Mouse (Mus musculus) left cerebral cortex, postnatal 14 days (tissue): Measurements from ENCODE around the gene Thbs2. TPM values are rescaled to one million over a fixed set of nuclear protein-coding genes. Genes with fewer than 3 reads are reported as not detected.

Experiments used
- DNase-seq, 2 experiments: peaks; one replicate each; pipeline ENCODE4 v3.0.0; 2021 to 2022; ENCODE audit warnings: low spot score in 2 of 2, mixed read lengths in 1 of 2
- intact Hi-C: fragments of 180-260 bp; cut with DNase I; formaldehyde crosslinking; loops from one replicate; pipeline ENCODE4 v1.15.1; 2025
- long read RNA-seq, 2 experiments: library from polyadenylated mRNA; stranded (forward); transcript quantifications; one replicate each; pipeline ENCODE4 v2.0.0; 2021
- total RNA-seq, 2 experiments: library from RNA; stranded (reverse); gene quantifications; 2 replicates each; pipeline ENCODE4 v1.2.3; 2021

Gene Thbs2
- 1 to 10 TPM; 6.8 to 8.7 TPM for total RNA-seq
- long read RNA-seq, experiment 1, full-length matches to known transcripts, result 4 of 5 reads
- long read RNA-seq, experiment 1, partial matches to known transcripts, result 0 of 5 reads
- long read RNA-seq, experiment 1, other reads (novel, unspliced or antisense), result 1 of 5 reads
- long read RNA-seq, experiment 2, full-length matches to known transcripts, result 5 of 7 reads
- long read RNA-seq, experiment 2, partial matches to known transcripts, result 1 of 7 reads
- long read RNA-seq, experiment 2, other reads (novel, unspliced or antisense), result 1 of 7 reads

GRCm38 (mm10) chr17:14693994-14694374 lies at the start of gene Thbs2:
Gene Thbs2 (minus strand): TSS chr17:14694235.
- intact Hi-C loops, result no loop called here
- peak in 1 of 2 experiments; percentile 22 for DNase-seq

DNA sequence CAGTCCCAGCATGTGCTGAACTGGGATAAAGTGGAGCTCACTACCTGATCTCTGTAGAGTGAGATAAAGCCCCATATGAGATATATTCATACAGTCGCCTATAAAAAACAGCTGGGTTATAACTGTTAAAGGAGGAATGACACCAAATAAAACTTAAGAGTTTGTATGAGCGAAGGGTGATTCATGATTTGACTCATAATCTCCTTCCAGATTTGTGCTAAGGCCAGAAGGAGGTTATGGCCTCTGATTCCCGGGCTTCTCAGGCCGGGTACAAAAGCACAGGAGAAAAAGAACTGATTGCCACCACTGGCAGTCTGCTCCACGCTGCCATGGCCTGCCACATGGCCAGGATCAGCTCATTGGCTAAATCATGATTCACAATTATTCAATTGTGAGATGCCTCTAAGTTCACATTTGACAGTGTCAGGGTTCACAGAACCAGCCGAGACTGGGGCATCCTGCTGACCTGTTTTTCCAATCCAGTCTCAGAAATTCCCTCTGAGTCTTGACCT lies 41.5 kb upstream of the Thbs2 start:
- intact Hi-C loops, result no loop called here
- DNase-seq, result no peak

DNA sequence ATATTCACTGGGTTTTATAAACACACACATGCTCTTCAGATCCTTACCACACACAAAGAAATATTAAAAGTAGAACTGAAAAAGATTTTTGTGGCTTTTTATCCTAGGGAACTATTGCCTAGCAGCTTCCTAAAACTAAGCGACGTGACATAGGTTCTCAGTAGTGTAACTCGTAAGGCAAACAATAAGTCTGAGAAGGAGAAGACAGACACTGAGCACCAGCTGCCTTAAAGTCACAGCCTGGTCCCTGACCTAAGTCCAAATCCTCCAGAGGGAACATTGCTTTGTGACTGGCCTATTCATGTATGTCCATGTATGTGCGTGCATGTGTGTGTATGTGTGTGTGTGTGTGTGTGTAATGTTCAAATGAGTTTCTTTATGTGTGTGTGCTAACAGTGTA lies 40.3 kb upstream of the Thbs2 start:
- intact Hi-C loops, result no loop called here
- DNase-seq, result no peak

DNA sequence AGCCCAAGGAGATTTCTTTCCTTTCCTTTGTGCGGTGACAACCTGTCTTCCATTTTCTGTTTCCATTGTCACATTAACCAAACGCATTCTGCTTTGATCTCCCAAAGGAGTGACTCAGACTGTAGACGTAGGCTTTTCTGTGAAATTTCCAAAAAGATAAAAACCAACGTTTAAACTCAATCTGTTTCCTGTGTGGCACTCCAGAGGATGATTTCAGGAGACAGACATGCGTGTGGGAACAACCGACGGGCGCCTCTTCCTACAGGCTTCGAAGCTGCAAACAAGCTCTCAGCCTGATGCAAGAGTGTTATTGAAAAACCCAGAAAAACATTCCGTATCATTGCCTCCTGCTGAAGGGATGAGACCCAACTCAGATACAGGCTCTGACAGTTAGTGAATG lies 39.9 kb upstream of the Thbs2 start:
- peak; percentile 21 to 40 for DNase-seq
- intact Hi-C loops, result no loop called here

DNA sequence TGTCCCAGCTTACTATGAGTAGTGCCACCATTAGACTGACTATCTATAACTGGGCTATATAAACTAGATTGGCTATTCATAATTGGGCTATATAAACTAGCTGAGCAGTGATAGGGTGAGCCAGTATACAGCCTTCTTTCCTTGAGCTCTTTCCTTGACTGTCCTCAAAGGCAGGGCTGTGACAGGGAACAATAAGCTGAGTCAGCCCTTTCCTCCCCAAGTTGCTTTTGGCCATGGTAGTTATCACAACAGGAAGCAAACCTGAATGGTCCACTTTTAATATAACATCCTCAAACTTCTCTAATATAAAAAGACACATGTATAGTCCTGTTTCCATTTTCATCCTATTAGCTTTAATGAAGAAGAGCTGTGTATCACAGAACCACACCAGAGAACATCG lies 39.0 kb upstream of the Thbs2 start:
- no peak for DNase-seq
- intact Hi-C loops, result no loop called here

DNA sequence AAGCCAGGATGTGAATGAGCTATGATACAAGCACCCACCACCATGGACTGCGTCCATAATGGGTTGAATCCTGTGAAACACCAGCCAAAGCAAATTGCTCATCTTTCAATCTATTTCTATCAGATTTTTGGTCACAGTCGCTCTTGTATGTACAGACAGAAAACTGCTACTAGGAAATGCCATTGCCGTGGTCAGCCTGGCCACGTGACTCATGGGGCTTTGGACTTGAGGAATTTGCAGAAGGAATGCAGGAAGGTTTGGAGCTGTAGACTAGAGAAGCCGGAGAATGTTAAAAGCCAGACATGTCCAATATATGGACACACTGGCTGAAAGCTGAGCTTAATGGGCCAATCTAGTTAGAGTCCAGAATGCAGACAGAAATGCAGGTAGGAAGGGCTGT lies 36.6 kb upstream of the Thbs2 start:
- intact Hi-C loops, result no loop called here
- DNase-seq, result no peak

GRCm38 (mm10) chr17:14727481-14727880 lies 33.4 kb upstream of the Thbs2 start:
- intact Hi-C loops, result no loop called here
- no peak for DNase-seq

DNA sequence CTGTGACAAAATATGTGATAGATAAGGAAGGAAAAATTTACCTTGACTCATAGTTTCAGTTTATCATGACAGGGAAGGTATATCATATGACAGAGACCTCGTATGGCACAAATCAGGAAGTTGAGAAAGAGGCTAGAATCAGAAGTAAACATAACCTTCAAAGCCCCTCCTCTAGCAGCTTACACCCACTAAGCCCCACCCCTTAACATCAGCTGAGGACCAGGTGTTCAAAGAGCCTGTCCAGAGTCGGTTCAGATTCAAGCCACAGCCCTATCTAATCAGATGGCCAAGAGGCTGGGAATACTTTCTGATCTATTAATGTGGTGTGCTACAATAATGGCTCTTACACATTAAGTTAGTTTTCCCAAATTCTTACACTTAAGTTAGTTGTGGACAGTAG lies 30.8 kb upstream of the Thbs2 start:
- no peak for DNase-seq
- intact Hi-C loops, result no loop called here

GRCm38 (mm10) chr17:14721325-14721724 lies 27.3 kb upstream of the Thbs2 start:
- intact Hi-C loops, result no loop called here
- no peak for DNase-seq

- no peak for DNase-seq
- intact Hi-C loops, result no loop called here
Observed at GRCm38 (mm10) chr17:14720912-14721311, 26.9 kb upstream of the Thbs2 start.

- no peak for DNase-seq
- intact Hi-C loops, result no loop called here
Observed at GRCm38 (mm10) chr17:14720227-14720626, 26.2 kb upstream of the Thbs2 start.

- no peak for DNase-seq
- intact Hi-C loops, result no loop called here
Observed at GRCm38 (mm10) chr17:14718801-14719200, 24.8 kb upstream of the Thbs2 start.

GRCm38 (mm10) chr17:14714782-14715181 lies 20.7 kb upstream of the Thbs2 start:
- intact Hi-C loops, result no loop called here
- DNase-seq, result no peak

- DNase-seq, result no peak
- intact Hi-C loops, result no loop called here
Observed at GRCm38 (mm10) chr17:14714374-14714773, 20.3 kb upstream of the Thbs2 start.

DNA sequence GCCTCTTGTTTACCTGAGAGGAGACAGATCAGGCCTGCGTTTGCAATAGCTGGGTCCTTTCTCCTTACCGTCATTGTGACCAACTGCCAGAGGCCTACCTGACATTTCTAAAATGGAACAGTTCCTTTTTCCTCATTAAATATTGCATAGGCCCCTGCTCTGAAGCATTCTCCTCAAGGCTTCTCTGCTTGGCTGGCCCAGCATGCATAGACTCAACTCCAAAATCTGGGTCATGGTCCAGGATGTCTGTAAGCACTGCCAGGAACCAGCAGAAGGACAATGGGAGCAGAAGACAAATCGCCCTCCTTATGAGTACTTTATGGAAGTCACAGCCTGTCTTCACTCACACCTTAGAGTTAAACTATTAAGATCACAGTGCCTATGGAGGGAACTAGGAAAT lies 17.7 kb upstream of the Thbs2 start:
- no peak for DNase-seq
- intact Hi-C loops, result no loop called here

DNA sequence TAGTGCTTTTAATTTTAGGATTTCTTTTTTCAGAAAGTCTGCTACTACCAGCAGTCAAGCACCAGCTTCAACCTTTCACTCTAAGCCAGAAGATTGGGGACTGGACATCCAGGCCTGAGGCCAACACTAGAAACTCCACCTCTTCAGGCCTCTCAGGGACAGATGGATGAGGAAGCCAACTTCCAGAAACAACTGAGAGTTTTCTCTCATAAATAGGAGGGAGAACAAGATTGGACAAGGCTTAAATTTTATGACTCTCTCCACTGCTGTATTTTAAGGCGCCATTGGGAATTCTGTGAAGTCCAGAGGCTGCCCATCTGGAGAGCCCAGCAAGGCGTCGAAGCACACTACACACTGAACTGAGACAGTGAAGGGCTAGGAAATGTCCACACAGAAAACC lies 17.0 kb upstream of the Thbs2 start:
- DNase-seq, result no peak
- intact Hi-C loops, result no loop called here

GRCm38 (mm10) chr17:14706066-14706465 lies 12.0 kb upstream of the Thbs2 start:
- intact Hi-C loops, result no loop called here
- no peak for DNase-seq

- peak in 1 of 2 experiments; percentile 46 for DNase-seq
- intact Hi-C loops, result no loop called here
Observed at GRCm38 (mm10) chr17:14705466-14705865, 11.4 kb upstream of the Thbs2 start.

DNA sequence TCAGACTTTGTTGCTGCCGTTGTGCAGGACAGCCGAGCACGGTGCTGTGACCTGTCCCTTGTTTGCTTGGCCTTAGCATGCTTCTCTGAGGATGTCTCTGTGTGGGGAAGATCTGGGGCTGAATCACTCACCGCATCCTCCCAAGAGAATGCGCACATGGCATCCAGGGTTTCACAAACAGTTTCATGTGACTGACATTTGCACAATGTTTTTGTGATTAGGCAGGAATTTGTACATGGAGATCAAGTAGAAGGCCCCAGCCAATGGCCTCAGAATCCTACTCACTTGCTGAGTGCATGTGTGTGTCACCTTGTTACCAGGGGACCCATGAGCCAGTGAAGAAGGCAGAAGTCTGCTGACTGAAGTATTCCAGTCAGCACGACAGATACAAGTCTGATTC lies 9.7 kb upstream of the Thbs2 start:
- DNase-seq, result no peak
- intact Hi-C loops, result no loop called here

- intact Hi-C loops, result no loop called here
- DNase-seq, result no peak
Observed at GRCm38 (mm10) chr17:14703268-14703667, 9.2 kb upstream of the Thbs2 start.

GRCm38 (mm10) chr17:14702701-14703100 lies 8.7 kb upstream of the Thbs2 start:
- intact Hi-C loops, result no loop called here
- peak in 1 of 2 experiments; percentile 42 for DNase-seq

GRCm38 (mm10) chr17:14701891-14702290 lies 7.9 kb upstream of the Thbs2 start:
- no peak for DNase-seq
- intact Hi-C loops, result no loop called here
